Mouse (Mus musculus) frontal cortex, postnatal 14 days (tissue): ENCODE measurements around the gene Cox19.
A peak's percentile ranks its signal among the peaks of the same experiment; 100 is the strongest.
"Not testable (repeated sequence)": the region's sequence is repeated elsewhere in the genome, so short reads cannot be mapped to it uniquely, and the experiment has no call there.

Experiments used
- DNase-seq, 2 experiments: peaks; one replicate each; pipeline ENCODE4 v3.0.0; 2022; ENCODE audit warnings: low spot score in 2 of 2

Gene Cox19

GRCm38 (mm10) chr5:139351134-139351533, at the start of gene Cox19:
Gene Cox19 (minus strand): TSS chr5:139351418.
- DNase-seq, result no peak

GRCm38 (mm10) chr5:139399991-139400390, 48.8 kb upstream of the Cox19 start:
- no peak for DNase-seq

GRCm38 (mm10) chr5:139398786-139399185, 47.6 kb upstream of the Cox19 start:
- no peak for DNase-seq

- peak; percentile 89 to 92 for DNase-seq
These were observed 46.9 kb upstream of the Cox19 start for GRCm38 (mm10) chr5:139397959-139398753.

GRCm38 (mm10) chr5:139397359-139397916, 46.2 kb upstream of the Cox19 start:
- DNase-seq, result no peak

GRCm38 (mm10) chr5:139395528-139395927, 44.3 kb upstream of the Cox19 start:
- DNase-seq, result no peak

GRCm38 (mm10) chr5:139394399-139394798, 43.2 kb upstream of the Cox19 start:
- no peak for DNase-seq

- no peak for DNase-seq
These were observed 42.0 kb upstream of the Cox19 start for GRCm38 (mm10) chr5:139393197-139393588.

GRCm38 (mm10) chr5:139392219-139393196, 41.3 kb upstream of the Cox19 start:
- no peak for DNase-seq

- no peak for DNase-seq
These were observed 40.2 kb upstream of the Cox19 start for GRCm38 (mm10) chr5:139391309-139391990.

- DNase-seq, result not testable (repeated sequence)
These were observed 39.3 kb upstream of the Cox19 start for GRCm38 (mm10) chr5:139390324-139391119.

- DNase-seq, result no peak
These were observed 38.5 kb upstream of the Cox19 start for GRCm38 (mm10) chr5:139389676-139390061.

- DNase-seq, result no peak
These were observed 37.8 kb upstream of the Cox19 start for GRCm38 (mm10) chr5:139388694-139389675.

- DNase-seq, result no peak
These were observed 37.0 kb upstream of the Cox19 start for GRCm38 (mm10) chr5:139388195-139388570.

- DNase-seq, result no peak
These were observed 36.3 kb upstream of the Cox19 start for GRCm38 (mm10) chr5:139387329-139388194.

GRCm38 (mm10) chr5:139386047-139386446, 34.8 kb upstream of the Cox19 start:
- no peak for DNase-seq

GRCm38 (mm10) chr5:139384531-139384930, 33.3 kb upstream of the Cox19 start:
- no peak for DNase-seq

GRCm38 (mm10) chr5:139383234-139383633, 32.0 kb upstream of the Cox19 start:
- no peak for DNase-seq

- DNase-seq, result peak in 1 of 2 experiments; percentile 45
These were observed 31.5 kb upstream of the Cox19 start for GRCm38 (mm10) chr5:139382760-139383159.
